Mouse (Mus musculus) stomach, postnatal 0 days (tissue): Measurements from ENCODE around the gene Olfr512.

Experiments
- CTCF ChIP-seq: IDR thresholded peaks from 2 replicates; pipeline ENCODE4 v1.5.1; 2016; ENCODE audit warnings: antibody characterized with exemption, low read depth, mild to moderate bottlenecking, moderate library complexity
- EP300 ChIP-seq: optimal IDR thresholded peaks from 2 replicates; pipeline ENCODE3; 2016; ENCODE audit warnings: antibody characterized with exemption

DNA sequence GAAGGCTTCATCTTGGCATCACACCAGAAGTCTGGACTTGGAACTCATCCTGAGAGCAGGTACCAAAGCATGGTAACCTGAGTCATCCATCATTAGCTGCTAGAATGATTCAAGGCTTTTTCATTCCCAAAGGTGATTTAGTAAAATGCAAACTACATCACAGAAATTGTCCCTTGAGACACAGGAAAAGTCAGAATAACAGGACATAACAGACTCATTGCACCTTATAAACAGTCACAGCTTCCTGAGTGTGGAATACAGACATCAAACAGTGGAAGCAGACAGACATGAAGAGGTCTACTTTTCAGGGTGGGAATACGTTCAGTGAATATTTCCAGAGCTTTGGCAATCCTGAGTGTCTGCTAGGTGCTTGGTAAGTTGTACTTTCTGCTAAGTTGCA, 37.6 kb downstream of the Olfr512 start, which contains the start of gene Olfr513:
- TF ChIP-seq CTCF (no peak), EP300 (no peak)
